Mouse (Mus musculus) heart, embryonic 15.5 days (tissue): ENCODE data around the gene Ppp3ca. TPM values are rescaled to one million over a fixed set of nuclear protein-coding genes. Genes with fewer than 3 reads are reported as not detected.

Source experiments
- ATAC-seq: fragments of 200-750 bp; cut with Nextera tagmentation; replicated peaks from 2 replicates; pipeline ENCODE4 v1.8.0; 2017; ENCODE audit warnings: low read depth, moderate TSS enrichment; ENCODE audit not compliant: insufficient number of reproducible peaks, insufficient read depth, low FRiP score
- H3K27ac ChIP-seq: fragments of 300-500 bp; sonication (generic); 2 replicates; pipeline ENCODE4 v1.5.1; 2015; ENCODE audit warnings: mild to moderate bottlenecking, inconsistent platforms
- H3K27me3 ChIP-seq: fragments of 300-500 bp; sonication (generic); 2 replicates; pipeline ENCODE4 v1.6.1; 2015; ENCODE audit warnings: inconsistent platforms
- H3K36me3 ChIP-seq: fragments of 300-500 bp; sonication (generic); 2 replicates; pipeline ENCODE4 v1.6.1; 2015; ENCODE audit warnings: mild to moderate bottlenecking, inconsistent platforms
- H3K4me1 ChIP-seq: fragments of 300-500 bp; sonication (generic); replicated peaks from 2 replicates; pipeline ENCODE4 v1.6.1; 2015; ENCODE audit warnings: inconsistent platforms
- H3K4me2 ChIP-seq: fragments of 300-500 bp; sonication (generic); 2 replicates; pipeline ENCODE4 v1.6.1; 2015; ENCODE audit warnings: inconsistent platforms, mild to moderate bottlenecking, moderate library complexity
- H3K4me3 ChIP-seq: fragments of 300-500 bp; sonication (generic); 2 replicates; pipeline ENCODE4 v1.5.1; 2015; ENCODE audit warnings: mild to moderate bottlenecking, inconsistent platforms
- H3K9ac ChIP-seq: fragments of 300-500 bp; sonication (generic); 2 replicates; pipeline ENCODE4 v1.6.1; 2015; ENCODE audit warnings: mild to moderate bottlenecking, inconsistent platforms
- H3K9me3 ChIP-seq: fragments of 300-500 bp; sonication (generic); replicated peaks from 2 replicates; pipeline ENCODE4 v1.6.1; 2016; ENCODE audit warnings: inconsistent platforms
- WGBS: fragments of 180-500 bp; shearing (Covaris S2); methylation state at CpG from one replicate; pipeline ENCODE4 v1.1.7; 2015; ENCODE audit warnings: mixed read lengths; 5-methylcytosine and 5-hydroxymethylcytosine counted together
- microRNA-seq: library from miRNA; unstranded; fragments of <30 nt; microRNA quantifications from one replicate; pipeline ENCODE4, GENCODE M21; 2016
- polyA plus RNA-seq: library from polyadenylated mRNA; unstranded; fragments of >200 nt; fragmentation: Nextera tagmentation; extraction: Ambion mirVana; gene quantifications from 2 replicates; pipeline ENCODE4 v1.2.1, GENCODE M21; 2015

The Ppp3ca gene
- polyA plus RNA-seq, 1 experiment from 2014 or later = 47.6 TPM

- no peak overlapping the region for H3K9ac ChIP-seq
- no peak for ATAC-seq
- H3K36me3 ChIP-seq = no peaks in the 10 kb centered on the region
- H3K27me3 ChIP-seq = no peaks in the 10 kb centered on the region
- H3K4me2 ChIP-seq = no peak overlapping the region
- no peaks in the 10 kb centered on the region for H3K9me3 ChIP-seq
- no peaks in the 10 kb centered on the region for H3K4me1 ChIP-seq
- 61% methylated on average over 1 of the region's 1 CpGs for WGBS
- H3K4me3 ChIP-seq = no peak overlapping the region
- H3K27ac ChIP-seq = no peak overlapping the region
Observed at GRCm38 (mm10) chr3:136977859-136978258, 307.9 kb downstream of the Ppp3ca start.

- Histone ChIP-seq H3K9me3 (no peaks in the 10 kb centered on the region), H3K36me3 (no peaks in the 10 kb centered on the region), H3K4me3 (no peak overlapping the region), H3K9ac (no peak overlapping the region), H3K27ac (no peak overlapping the region), H3K4me2 (no peak overlapping the region), H3K27me3 (no peaks in the 10 kb centered on the region), H3K4me1 (no peaks in the 10 kb centered on the region)
- WGBS = 74% methylated on average over 5 of the region's 5 CpGs
- ATAC-seq = no peak
Observed at GRCm38 (mm10) chr3:136980915-136981588, 311.1 kb downstream of the Ppp3ca start.

- H3K9me3 ChIP-seq = no peaks in the 10 kb centered on the region
- ATAC-seq = no peak
- H3K4me2 ChIP-seq = no peak overlapping the region
- no peaks in the 10 kb centered on the region for H3K27me3 ChIP-seq
- H3K36me3 ChIP-seq = no peaks in the 10 kb centered on the region
- H3K4me1 ChIP-seq = no peaks in the 10 kb centered on the region
- 75% methylated on average over 4 of the region's 4 CpGs for WGBS
- no peak overlapping the region for H3K9ac ChIP-seq
- no peak overlapping the region for H3K4me3 ChIP-seq
- H3K27ac ChIP-seq = no peak overlapping the region
Observed at GRCm38 (mm10) chr3:136981589-136981924, 311.6 kb downstream of the Ppp3ca start.

- Histone ChIP-seq H3K27me3 (no peaks in the 10 kb centered on the region), H3K4me2 (no peak overlapping the region), H3K27ac (no peak overlapping the region), H3K4me1 (no peaks in the 10 kb centered on the region), H3K9ac (no peak overlapping the region), H3K9me3 (no peaks in the 10 kb centered on the region), H3K4me3 (no peak overlapping the region), H3K36me3 (no peaks in the 10 kb centered on the region)
- ATAC-seq = no peak
- WGBS = 78% methylated on average over 11 of the region's 11 CpGs
Observed at GRCm38 (mm10) chr3:136982021-136982420, 312.1 kb downstream of the Ppp3ca start.

GRCm38 (mm10) chr3:136986096-136986881, 316.4 kb downstream of the Ppp3ca start:
- H3K27me3 ChIP-seq = no peaks in the 10 kb centered on the region
- H3K9me3 ChIP-seq = no peaks in the 10 kb centered on the region
- H3K36me3 ChIP-seq = no peaks in the 10 kb centered on the region
- H3K4me3 ChIP-seq = no peak overlapping the region
- no peak overlapping the region for H3K4me2 ChIP-seq
- no peaks in the 10 kb centered on the region for H3K4me1 ChIP-seq
- H3K9ac ChIP-seq = no peak overlapping the region
- ATAC-seq = no peak
- WGBS = 65% methylated on average over 3 of the region's 3 CpGs
- no peak overlapping the region for H3K27ac ChIP-seq

Small RNAs within 50 kb of the gene (microRNA-seq; reads per million reads assigned to microRNA genes)
- gene Gm44327 = not detected
